Mouse (Mus musculus) embryonic fibroblast, embryonic 13.5 days (primary cell): ENCODE measurements around the gene Arl6ip4.

Experiments
- CTCF ChIP-seq: IDR thresholded peaks from 2 replicates; pipeline ENCODE4 v1.5.1; 2011; ENCODE audit warnings: mild to moderate bottlenecking, control low read depth, low read length, moderate library complexity, borderline replicate concordance; ENCODE audit not compliant: insufficient read depth
- POLR2A ChIP-seq: IDR thresholded peaks from 2 replicates; pipeline ENCODE4 v1.6.1; 2011; ENCODE audit warnings: low read depth, mild to moderate bottlenecking, control low read depth, low read length, moderate library complexity

- TF ChIP-seq POLR2A (no peak), CTCF (no peak)
These were observed 21.9 kb upstream of the Arl6ip4 start for GRCm38 (mm10) chr5:124093852-124094604.
